Comparison of ENCODE assay signal across 35 mouse cellular contexts in the genomic region with DNA sequence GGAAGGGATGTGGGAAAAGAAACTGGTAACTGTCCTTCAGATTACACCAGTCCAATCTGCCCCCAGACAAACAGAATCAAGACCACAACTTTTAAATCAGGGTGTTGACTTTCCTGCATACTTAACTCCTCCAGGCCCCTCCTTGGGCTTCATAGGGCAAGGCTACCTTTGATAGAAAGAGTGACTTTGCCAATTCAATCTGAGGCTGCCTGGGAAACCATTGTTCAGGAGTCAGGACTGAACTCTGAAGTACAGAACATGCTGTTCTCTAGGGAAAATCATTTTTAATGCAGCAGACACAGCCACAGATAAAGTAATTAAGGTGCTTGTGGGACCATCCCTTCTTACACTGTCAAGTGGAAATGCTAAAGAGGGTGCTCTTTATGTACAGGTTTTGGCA. TPM values are rescaled to one million over a fixed set of nuclear protein-coding genes. Genes with fewer than 3 reads are reported as not detected.
"Had no signal": no experiment of that assay in that cellular context is flagged by ENCODE, and none has a peak within 500 bp of the region (broad histone marks: within the 10 kb centered on the region; RNA-seq: fewer than 3 reads in every experiment).

No protein-coding gene starts in this region.

- H3K4me1 ChIP-seq: embryonic facial prominence, embryonic 10.5 days; embryonic facial prominence, embryonic 12.5 days; embryonic facial prominence, embryonic 13.5 days; embryonic facial prominence, embryonic 15.5 days; forebrain, embryonic 10.5 days; forebrain, embryonic 12.5 days; forebrain, embryonic 13.5 days; forebrain, embryonic 15.5 days had no signal

- ATAC-seq: forebrain, embryonic 13.5 days had no signal

- H3K27ac ChIP-seq: embryonic facial prominence, embryonic 10.5 days; embryonic facial prominence, embryonic 12.5 days; embryonic facial prominence, embryonic 13.5 days; embryonic facial prominence, embryonic 15.5 days; forebrain, embryonic 10.5 days; forebrain, embryonic 12.5 days; forebrain, embryonic 13.5 days; forebrain, embryonic 15.5 days; gastrocnemius, adult 2 months; heart, adult 2 months had no signal

- H3K4me2 ChIP-seq: embryonic facial prominence, embryonic 12.5 days; embryonic facial prominence, embryonic 13.5 days; embryonic facial prominence, embryonic 15.5 days; forebrain, embryonic 12.5 days; forebrain, embryonic 13.5 days; forebrain, embryonic 15.5 days had no signal

- H3K36me3 ChIP-seq: embryonic facial prominence, embryonic 10.5 days; embryonic facial prominence, embryonic 12.5 days; embryonic facial prominence, embryonic 13.5 days; embryonic facial prominence, embryonic 15.5 days; forebrain, embryonic 10.5 days; forebrain, embryonic 12.5 days; forebrain, embryonic 15.5 days had no signal

- H3K9ac ChIP-seq: embryonic facial prominence, embryonic 12.5 days; embryonic facial prominence, embryonic 13.5 days; embryonic facial prominence, embryonic 15.5 days; forebrain, embryonic 12.5 days; forebrain, embryonic 13.5 days; forebrain, embryonic 15.5 days; forebrain, postnatal 0 days had no signal

- H3K27me3 ChIP-seq: embryonic facial prominence, embryonic 12.5 days; embryonic facial prominence, embryonic 13.5 days; embryonic facial prominence, embryonic 15.5 days; forebrain, embryonic 15.5 days had no signal

- H3K4me3 ChIP-seq: embryonic facial prominence, embryonic 10.5 days; embryonic facial prominence, embryonic 12.5 days; embryonic facial prominence, embryonic 13.5 days; embryonic facial prominence, embryonic 15.5 days; erythroblast, embryonic 14.5 days; forebrain, embryonic 10.5 days; forebrain, embryonic 12.5 days; forebrain, embryonic 13.5 days; forebrain, embryonic 15.5 days; gastrocnemius, adult 2 months; heart, adult 2 months had no signal

- H3K9me3 ChIP-seq: embryonic facial prominence, embryonic 10.5 days; embryonic facial prominence, embryonic 12.5 days; embryonic facial prominence, embryonic 13.5 days; embryonic facial prominence, embryonic 15.5 days; forebrain, embryonic 12.5 days; forebrain, embryonic 13.5 days; forebrain, embryonic 15.5 days had no signal

- DNase-seq: cerebellum, adult 8-10 months; cerebellum, adult 9-10 months; cerebellum, adult 9-11 months; cerebellum, postnatal 14 days; cerebellum, postnatal 25 days; cerebellum, postnatal 36 days; embryo, embryonic 11 days; forebrain, postnatal 0 days; gastrocnemius, adult 2 months; gastrocnemius, postnatal 10 days; gastrocnemius, postnatal 14 days; gastrocnemius, postnatal 25 days; gastrocnemius, postnatal 36 days had no signal

RNA-seq across cellular contexts. Expression of a gene that starts 27.6 kb away (rescaled TPM):
- total RNA-seq: common myeloid progenitor, adult 5-6 weeks; gastrocnemius, adult 18-20 months; gastrocnemius, adult 2 months; gastrocnemius, adult 8-10 months; gastrocnemius, postnatal 10 days; gastrocnemius, postnatal 14 days; gastrocnemius, postnatal 25 days; gastrocnemius, postnatal 36 days; gastrocnemius, postnatal 4 days; granulocyte monocyte progenitor cell, adult 5-6 weeks; heart, adult 18-20 months; heart, adult 2 months; heart, adult 8-10 months had no signal
- polyA plus RNA-seq: cortical plate, adult 2 months; embryonic facial prominence, embryonic 10.5 days; embryonic facial prominence, embryonic 11.5 days; embryonic facial prominence, embryonic 12.5 days; embryonic facial prominence, embryonic 13.5 days; embryonic facial prominence, embryonic 14.5 days; embryonic facial prominence, embryonic 15.5 days; erythroblast, embryonic 14.5 days; forebrain, embryonic 10.5 days; forebrain, embryonic 11.5 days; forebrain, embryonic 12.5 days; forebrain, embryonic 13.5 days; forebrain, embryonic 15.5 days; gonadal fat pad, adult 2 months; heart, adult 2 months had no signal
